Mouse (Mus musculus) right cerebral cortex, postnatal 10 days (tissue): ENCODE results near the gene Aqp2.

Experiments
- DNase-seq, 2 experiments: peaks; one replicate each; pipeline ENCODE4 v3.0.0; 2021; ENCODE audit warnings: low spot score in 2 of 2

Gene Aqp2

GRCm38 (mm10) chr15:99618595-99618994 is 39.7 kb downstream of the Aqp2 start:
- DNase-seq: no peak

GRCm38 (mm10) chr15:99619821-99620220 is 41.0 kb downstream of the Aqp2 start:
- peak; percentile 56 to 64 for DNase-seq

- no peak for DNase-seq
Observed at GRCm38 (mm10) chr15:99622063-99622462, 43.2 kb downstream of the Aqp2 start.

GRCm38 (mm10) chr15:99631618-99632017 is 52.8 kb downstream of the Aqp2 start:
- no peak for DNase-seq
